Mouse (Mus musculus): ENCODE measurements around the gene 1300017J02Rik. TPM values are rescaled to one million over a fixed set of nuclear protein-coding genes. Genes with fewer than 3 reads are reported as not detected.

1300017J02Rik gene
- polyA plus RNA-seq (2015; fragmentation: Nextera tagmentation; extraction: Ambion mirVana): 0.52 and 1.3 TPM in 2 replicates

GRCm38 (mm10) chr9:103304927-103305326 is at the start of gene 1300017J02Rik, which contains the start of gene Topbp1:
Gene 1300017J02Rik (minus strand): TSS chr9:103305082.
Gene Topbp1 (plus strand): TSS chr9:103305215.

GRCm38 (mm10) chr9:103230151-103230951 is 74.5 kb downstream of the 1300017J02Rik start, which contains the start of the genes Gm20425 and Trf:
Gene Gm20425 (minus strand): TSS chr9:103230307.
Gene Trf (minus strand): TSS chr9:103230444.

GRCm38 (mm10) chr9:103201561-103202260 is 103.2 kb downstream of the 1300017J02Rik start, which contains the start of gene Srprb:
Gene Srprb (minus strand): TSS chr9:103202137.

Other genes with a start within 250 kb of the 1300017J02Rik start
- gene Rab6b, start 193.3 kb downstream of the 1300017J02Rik start, polyA plus RNA-seq (2015; fragmentation: Nextera tagmentation; extraction: Ambion mirVana): 1.2 and 2.0 TPM in 2 replicates
- 32.5 and 32.6 TPM in 2 replicates for gene Srprb, start 102.9 kb downstream of the 1300017J02Rik start, polyA plus RNA-seq (2015; fragmentation: Nextera tagmentation; extraction: Ambion mirVana)
- gene Gm20425, start 74.8 kb downstream of the 1300017J02Rik start, polyA plus RNA-seq (2015; fragmentation: Nextera tagmentation; extraction: Ambion mirVana): 2.2 and 8.2 TPM in 2 replicates
- 133 and 316 TPM in 2 replicates for gene Trf, start 74.6 kb downstream of the 1300017J02Rik start, polyA plus RNA-seq (2015; fragmentation: Nextera tagmentation; extraction: Ambion mirVana)
- 15.9 and 21.5 TPM in 2 replicates for gene Topbp1, start 133 bp upstream of the 1300017J02Rik start, polyA plus RNA-seq (2015; fragmentation: Nextera tagmentation; extraction: Ambion mirVana)
- 60.9 and 71.4 TPM in 2 replicates for gene Cdv3, start 60.8 kb upstream of the 1300017J02Rik start, polyA plus RNA-seq (2015; fragmentation: Nextera tagmentation; extraction: Ambion mirVana)
- gene Bfsp2, start 175.3 kb upstream of the 1300017J02Rik start, polyA plus RNA-seq (2015; fragmentation: Nextera tagmentation; extraction: Ambion mirVana): not detected in 2 replicates